Mouse (Mus musculus) cortical plate, adult 2 months (tissue): ENCODE data around the gene Amacr.

Source experiments
- CTCF ChIP-seq: fragments of 200-500 bp; IDR thresholded peaks from 2 replicates; pipeline ENCODE4 v1.5.1; 2011; ENCODE audit warnings: mild to moderate bottlenecking, control low read depth, low read length; ENCODE audit not compliant: insufficient read depth; ENCODE audit errors: extremely low read depth
- POLR2A ChIP-seq: fragments of 200-500 bp; IDR thresholded peaks from 2 replicates; pipeline ENCODE4 v1.6.1; 2011; ENCODE audit warnings: mild to moderate bottlenecking, low read length, control low read depth; ENCODE audit not compliant: insufficient read depth; ENCODE audit errors: extremely low read depth

GRCm38 (mm10) chr15:11040067-11040466 is 58.5 kb downstream of the Amacr start:
- TF ChIP-seq POLR2A (no peak), CTCF (no peak)
